Mouse (Mus musculus): Measurements from ENCODE around the gene Cpped1.

DNA sequence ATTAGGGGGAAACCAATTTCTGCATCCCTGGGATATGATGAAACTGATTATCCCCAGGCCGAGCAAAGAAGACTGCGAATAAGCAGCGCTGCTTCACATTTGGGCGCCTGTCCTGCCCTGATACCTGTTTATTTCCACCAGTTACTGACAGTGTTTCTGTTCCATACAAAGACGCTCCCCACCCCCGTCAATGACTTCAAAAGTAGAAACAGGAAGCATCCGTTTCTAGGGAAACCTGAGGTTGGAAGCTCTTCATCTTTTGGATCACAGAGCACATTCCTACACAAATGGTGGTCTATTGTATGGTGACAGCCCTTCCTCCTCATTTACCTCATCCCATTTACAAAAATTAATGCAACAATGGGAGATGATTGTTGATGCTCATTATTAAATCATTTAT lies 84.4 kb downstream of the Cpped1 start:
- TF ChIP-seq POLR2A (IDR thresholded peaks at IDR 0.05; ENCODE audit: insufficient read depth, low read depth, low read length) (no peak), CTCF (IDR thresholded peaks at IDR 0.05; ENCODE audit: insufficient read depth, low read depth, low read length) (no peak)

All from olfactory bulb, adult 2 months (tissue).